Mouse (Mus musculus): ENCODE data around the gene Tmem132e. TPM values are rescaled to one million over a fixed set of nuclear protein-coding genes. Genes with fewer than 3 reads are reported as not detected.

The Tmem132e gene
- polyA plus RNA-seq, 1 experiment from 2014 or later, result 0.04 TPM

GRCm38 (mm10) chr11:82387711-82388341 is 874 bp upstream of the Tmem132e start:
- Histone ChIP-seq H3K27me3 (ENCODE audit: control insufficient read depth, insufficient read depth, low read depth, low read length) (peaks cover 77% of the 10 kb centered on the region), H3K27ac (ENCODE audit: low read length) (no peak overlapping the region), H3K36me3 (ENCODE audit: control insufficient read depth, insufficient read depth, low read length) (no peaks in the 10 kb centered on the region), H3K4me1 (replicated peaks; ENCODE audit: control insufficient read depth, insufficient read depth, low read length) (peaks cover 20% of the 10 kb centered on the region), H3K4me3 (ENCODE audit: low read length) (peak overlapping the region; percentile 54), H3K9me3 (ENCODE audit: control insufficient read depth, low read length) (no peaks in the 10 kb centered on the region), H3K4me2 (ENCODE audit: low read depth, low read length) (peak overlapping the region; percentile 83), H3K9ac (ENCODE audit: low read length) (no peak overlapping the region; the same call in 1 of the 2 replicates)
- no peak for ATAC-seq (ENCODE audit: low read depth)
- whole genome bisulfite sequencing, result under 1% methylated on average over 47 of the region's 47 CpGs

GRCm38 (mm10) chr11:82389396-82390291 is 944 bp downstream of the Tmem132e start:
- Histone ChIP-seq H3K4me3 (ENCODE audit: low read length) (peak overlapping the region; percentile 54), H3K9me3 (ENCODE audit: control insufficient read depth, low read length) (no peaks in the 10 kb centered on the region), H3K9ac (ENCODE audit: low read length) (peak overlapping the region; percentile 52), H3K27me3 (ENCODE audit: control insufficient read depth, insufficient read depth, low read depth, low read length) (peaks cover 70% of the 10 kb centered on the region), H3K27ac (ENCODE audit: low read length) (no peak overlapping the region), H3K4me1 (replicated peaks; ENCODE audit: control insufficient read depth, insufficient read depth, low read length) (peaks cover 20% of the 10 kb centered on the region), H3K36me3 (ENCODE audit: control insufficient read depth, insufficient read depth, low read length) (no peaks in the 10 kb centered on the region), H3K4me2 (ENCODE audit: low read depth, low read length) (peak overlapping the region; percentile 83)
- WGBS, result 3% methylated on average over 61 of the region's 69 CpGs
- peak; percentile 29; the same call in 1 of the 2 replicates for ATAC-seq (ENCODE audit: low read depth)

GRCm38 (mm10) chr11:82392341-82392740 is 3.6 kb downstream of the Tmem132e start:
- peaks cover 46% of the 10 kb centered on the region for H3K27me3 ChIP-seq (ENCODE audit: control insufficient read depth, insufficient read depth, low read depth, low read length)

GRCm38 (mm10) chr11:82399621-82400020 is 10.9 kb downstream of the Tmem132e start:
- H3K4me1 ChIP-seq (replicated peaks; ENCODE audit: control insufficient read depth, insufficient read depth, low read length), result no peaks in the 10 kb centered on the region
- H3K27me3 ChIP-seq (ENCODE audit: control insufficient read depth, insufficient read depth, low read depth, low read length), result peaks cover 2% of the 10 kb centered on the region
- no peak overlapping the region for H3K27ac ChIP-seq (ENCODE audit: low read length)
- H3K9ac ChIP-seq (ENCODE audit: low read length), result no peak overlapping the region
- H3K4me2 ChIP-seq (ENCODE audit: low read depth, low read length), result no peak overlapping the region
- H3K36me3 ChIP-seq (ENCODE audit: control insufficient read depth, insufficient read depth, low read length), result no peaks in the 10 kb centered on the region
- WGBS, result 17% methylated on average over 3 of the region's 3 CpGs
- H3K9me3 ChIP-seq (ENCODE audit: control insufficient read depth, low read length), result no peaks in the 10 kb centered on the region
- ATAC-seq (ENCODE audit: low read depth), result no peak
- no peak overlapping the region for H3K4me3 ChIP-seq (ENCODE audit: low read length)

More at GRCm38 (mm10) chr11:82392341-82392740, 3.6 kb downstream of the Tmem132e start:
- Histone ChIP-seq H3K4me1 (replicated peaks; ENCODE audit: control insufficient read depth, insufficient read depth, low read length) (peaks cover 19% of the 10 kb centered on the region), H3K27ac (ENCODE audit: low read length) (no peak overlapping the region), H3K9me3 (ENCODE audit: control insufficient read depth, low read length) (no peaks in the 10 kb centered on the region), H3K4me3 (ENCODE audit: low read length) (no peak overlapping the region), H3K9ac (ENCODE audit: low read length) (no peak overlapping the region), H3K36me3 (ENCODE audit: control insufficient read depth, insufficient read depth, low read length) (no peaks in the 10 kb centered on the region), H3K4me2 (ENCODE audit: low read depth, low read length) (no peak overlapping the region)
- WGBS, result 46% methylated on average over 3 of the region's 3 CpGs
- ATAC-seq (ENCODE audit: low read depth), result no peak

- Histone ChIP-seq H3K4me3 (ENCODE audit: low read length) (no peak overlapping the region), H3K4me2 (ENCODE audit: low read depth, low read length) (no peak overlapping the region), H3K4me1 (replicated peaks; ENCODE audit: control insufficient read depth, insufficient read depth, low read length) (0 out of 2 replicates have a peak, but pooled peaks cover 3% of the 10 kb centered on the region), H3K9me3 (ENCODE audit: control insufficient read depth, low read length) (no peaks in the 10 kb centered on the region), H3K36me3 (ENCODE audit: control insufficient read depth, insufficient read depth, low read length) (no peaks in the 10 kb centered on the region), H3K9ac (ENCODE audit: low read length) (no peak overlapping the region), H3K27me3 (ENCODE audit: control insufficient read depth, insufficient read depth, low read depth, low read length) (no peaks in the 10 kb centered on the region), H3K27ac (ENCODE audit: low read length) (no peak overlapping the region)
- WGBS, result 36% methylated on average over 3 of the region's 3 CpGs
- ATAC-seq (ENCODE audit: low read depth), result no peak
Observed at GRCm38 (mm10) chr11:82405641-82406040, 16.9 kb downstream of the Tmem132e start.

GRCm38 (mm10) chr11:82406358-82407221 is 17.9 kb downstream of the Tmem132e start:
- WGBS, result 40% methylated on average over 11 of the region's 11 CpGs
- ATAC-seq (ENCODE audit: low read depth), result no peak
- Histone ChIP-seq H3K27me3 (ENCODE audit: control insufficient read depth, insufficient read depth, low read depth, low read length) (no peaks in the 10 kb centered on the region), H3K4me1 (replicated peaks; ENCODE audit: control insufficient read depth, insufficient read depth, low read length) (0 out of 2 replicates have a peak, but pooled peaks cover 3% of the 10 kb centered on the region), H3K4me2 (ENCODE audit: low read depth, low read length) (no peak overlapping the region), H3K9me3 (ENCODE audit: control insufficient read depth, low read length) (no peaks in the 10 kb centered on the region), H3K36me3 (ENCODE audit: control insufficient read depth, insufficient read depth, low read length) (no peaks in the 10 kb centered on the region), H3K4me3 (ENCODE audit: low read length) (no peak overlapping the region), H3K9ac (ENCODE audit: low read length) (no peak overlapping the region), H3K27ac (ENCODE audit: low read length) (no peak overlapping the region)

- H3K4me1 ChIP-seq (replicated peaks; ENCODE audit: control insufficient read depth, insufficient read depth, low read length), result no peaks in the 10 kb centered on the region
- H3K27ac ChIP-seq (ENCODE audit: low read length), result no peak overlapping the region
- H3K4me3 ChIP-seq (ENCODE audit: low read length), result no peak overlapping the region
- H3K27me3 ChIP-seq (ENCODE audit: control insufficient read depth, insufficient read depth, low read depth, low read length), result no peaks in the 10 kb centered on the region
- no peaks in the 10 kb centered on the region for H3K9me3 ChIP-seq (ENCODE audit: control insufficient read depth, low read length)
- H3K4me2 ChIP-seq (ENCODE audit: low read depth, low read length), result no peak overlapping the region
- H3K36me3 ChIP-seq (ENCODE audit: control insufficient read depth, insufficient read depth, low read length), result no peaks in the 10 kb centered on the region
- 56% methylated on average over 1 of the region's 1 CpGs for WGBS
- no peak for ATAC-seq (ENCODE audit: low read depth)
- H3K9ac ChIP-seq (ENCODE audit: low read length), result no peak overlapping the region
Observed at GRCm38 (mm10) chr11:82412496-82412895, 23.8 kb downstream of the Tmem132e start.

- Histone ChIP-seq H3K4me1 (replicated peaks; ENCODE audit: control insufficient read depth, insufficient read depth, low read length) (no peaks in the 10 kb centered on the region), H3K36me3 (ENCODE audit: control insufficient read depth, insufficient read depth, low read length) (no peaks in the 10 kb centered on the region), H3K9me3 (ENCODE audit: control insufficient read depth, low read length) (no peaks in the 10 kb centered on the region), H3K4me3 (ENCODE audit: low read length) (no peak overlapping the region), H3K27ac (ENCODE audit: low read length) (no peak overlapping the region), H3K4me2 (ENCODE audit: low read depth, low read length) (no peak overlapping the region), H3K27me3 (ENCODE audit: control insufficient read depth, insufficient read depth, low read depth, low read length) (no peaks in the 10 kb centered on the region), H3K9ac (ENCODE audit: low read length) (no peak overlapping the region)
- 20% methylated on average over 8 of the region's 9 CpGs for WGBS
- no peak for ATAC-seq (ENCODE audit: low read depth)
Observed at GRCm38 (mm10) chr11:82418337-82419041, 29.8 kb downstream of the Tmem132e start.

Data from lung, embryonic 16.5 days (tissue).